Mouse (Mus musculus) monocyte, adult 2 months (primary cell): ENCODE data around the gene Gm15294.

Experiments
- DNase-seq, 2 experiments: peaks; one replicate each; pipeline ENCODE4 v3.0.0; 2022; ENCODE audit warnings: low spot score in 2 of 2, low read depth in 1 of 2

Gene Gm15294

DNA sequence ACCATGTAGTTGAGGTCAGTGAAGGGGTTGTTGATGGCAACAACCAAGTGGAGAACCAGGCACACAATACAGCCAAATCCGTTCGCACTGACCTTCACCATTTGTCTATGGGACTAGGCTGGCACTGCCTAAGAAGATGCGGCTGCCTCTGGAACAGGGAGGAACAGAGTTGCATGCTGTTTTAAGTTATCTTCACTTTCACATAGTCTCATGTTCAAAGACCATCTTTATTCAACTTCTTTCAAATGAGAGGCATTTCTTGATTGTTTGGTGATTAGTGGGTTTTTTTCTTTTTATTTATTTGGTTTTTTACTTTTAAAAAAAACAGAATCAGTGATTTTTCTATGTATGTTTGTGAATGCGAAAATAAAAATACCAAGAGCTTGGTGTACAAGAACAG is at the start of gene Gm15294:
TSS of gene Gm15294 (minus strand) at position 101 of the 400 bp plus-strand sequence.
- DNase-seq = no peak

DNA sequence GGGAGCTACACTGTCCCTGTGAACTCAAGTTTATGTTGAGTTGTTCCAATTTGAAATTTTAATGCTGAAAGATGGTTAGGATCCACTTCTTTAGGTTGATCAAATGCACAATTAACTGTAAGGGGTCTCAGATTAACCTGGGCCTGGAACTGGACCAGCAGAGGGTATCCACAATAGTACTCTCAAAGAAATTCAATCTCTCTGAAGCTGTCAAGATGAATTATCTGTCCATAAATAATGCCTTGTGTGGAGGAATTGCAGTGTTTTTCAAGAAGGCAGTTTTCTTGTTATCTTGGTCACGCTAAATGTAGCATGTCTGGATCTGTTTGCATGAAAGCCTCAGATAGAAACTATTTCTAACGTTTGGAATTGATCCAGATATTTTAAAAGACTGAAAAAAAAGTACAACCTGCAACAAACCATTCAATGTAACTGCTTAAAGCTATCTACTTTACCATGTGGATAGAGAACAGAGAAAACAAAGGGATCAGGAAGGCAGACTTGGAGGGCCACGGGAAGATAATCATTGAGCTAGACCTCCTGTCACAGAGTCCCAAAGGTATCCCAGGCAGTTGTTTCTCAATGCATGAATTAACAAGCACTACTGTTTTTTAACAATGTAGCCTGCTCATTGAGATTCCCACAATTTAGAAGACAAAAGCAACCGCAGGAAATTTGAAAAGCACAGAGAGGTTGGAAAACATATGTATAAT is 9.5 kb upstream of the Gm15294 start:
- no peak for DNase-seq

DNA sequence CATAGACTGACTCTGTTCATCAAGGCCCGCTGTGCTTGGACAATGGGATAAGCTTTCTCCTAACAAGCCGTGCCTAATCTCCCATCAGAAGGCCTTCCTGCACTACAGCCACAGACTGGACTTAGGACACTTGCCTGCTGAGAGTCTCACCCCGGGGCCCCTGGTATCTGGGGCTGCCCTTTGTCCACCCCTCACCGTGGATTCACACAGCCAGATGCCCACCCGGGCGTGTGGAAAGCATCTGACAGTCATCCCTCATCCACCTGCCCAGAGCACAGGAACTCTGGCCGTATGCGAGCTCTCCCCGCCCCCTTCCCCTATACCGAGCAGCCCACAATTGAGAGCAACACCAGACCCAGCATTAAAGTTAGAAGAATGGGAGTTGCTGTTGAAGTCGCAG is 1.0 kb downstream of the Gm15294 start:
- DNase-seq = no peak

DNA sequence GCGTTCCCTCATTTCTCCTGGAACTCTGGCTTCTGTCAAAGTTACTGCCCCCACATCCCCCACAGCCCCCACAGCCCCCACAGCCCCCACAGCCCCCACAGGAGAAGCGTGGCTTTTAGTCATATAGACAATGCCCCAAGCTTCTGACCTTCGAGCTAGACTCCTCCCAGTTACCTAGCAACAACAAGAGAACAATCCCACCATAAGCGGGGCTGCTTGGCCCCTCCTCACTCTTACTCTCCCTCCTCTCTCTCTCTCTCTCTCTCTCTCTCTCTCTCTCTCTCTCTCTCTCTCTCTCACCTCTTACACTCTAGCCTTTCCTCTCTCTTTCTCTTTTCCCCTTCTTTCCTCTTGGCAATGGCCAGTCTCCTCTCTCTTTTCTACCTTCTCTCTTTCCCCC is 1.4 kb downstream of the Gm15294 start:
- DNase-seq = no peak

DNA sequence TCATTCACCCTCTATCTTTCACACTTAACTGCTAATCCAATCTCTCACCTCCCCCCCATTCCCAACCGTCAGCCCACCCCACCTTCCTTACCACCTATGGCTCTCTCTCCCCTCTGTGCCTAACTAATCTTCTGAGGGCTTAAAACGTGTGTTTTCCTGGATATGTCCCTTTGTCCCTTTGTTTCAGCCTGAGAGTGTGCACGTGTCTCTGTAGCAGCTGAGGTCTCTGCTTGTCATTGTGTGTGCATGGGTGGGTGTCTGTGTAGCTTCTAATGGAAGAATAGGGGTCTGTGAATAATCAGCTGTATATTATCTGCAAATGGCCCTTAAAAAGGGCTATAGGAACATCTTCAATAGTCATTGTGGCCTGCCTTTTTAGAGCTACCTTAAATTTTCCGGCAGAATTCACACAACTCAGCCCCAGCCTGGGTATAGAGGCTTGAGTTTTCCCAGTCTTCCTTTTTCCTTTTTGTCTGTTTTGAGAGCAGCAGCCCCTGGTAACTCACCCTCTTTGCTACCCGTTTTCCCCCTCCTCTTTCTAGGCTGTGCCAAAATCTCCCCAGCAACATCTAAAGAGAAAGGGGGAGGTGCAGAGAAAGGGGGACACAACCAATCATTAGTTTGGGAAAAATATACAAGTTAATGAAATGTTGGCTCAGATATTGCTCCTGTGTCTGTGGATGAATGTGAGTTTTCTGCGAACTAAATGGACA is 19.2 kb downstream of the Gm15294 start:
- DNase-seq = no peak
